Mouse (Mus musculus) G1E (cell line): ENCODE measurements around the gene Gm572. TPM values are rescaled to one million over a fixed set of nuclear protein-coding genes. Genes with fewer than 3 reads are reported as not detected.

Experiments
- ATAC-seq: 2 replicates; pipeline ENCODE4 v1.8.0; 2016; ENCODE audit warnings: mild to moderate bottlenecking; ENCODE audit not compliant: insufficient number of reproducible peaks, poor library complexity, low FRiP score, severe bottlenecking; ENCODE audit errors: extremely low read depth
- DNase-seq: peaks from one replicate; pipeline ENCODE4 v3.0.0; 2012; ENCODE audit warnings: low spot score
- H3K27me3 ChIP-seq: 2 replicates; pipeline ENCODE4 v1.6.1; 2012; ENCODE audit warnings: mild to moderate bottlenecking, low read length, inconsistent platforms; ENCODE audit not compliant: insufficient read depth
- H3K36me3 ChIP-seq: replicated peaks from 2 replicates; pipeline ENCODE3; 2012; ENCODE audit warnings: mild to moderate bottlenecking, inconsistent platforms
- H3K4me1 ChIP-seq: 2 replicates; pipeline ENCODE4 v1.6.1; 2012; ENCODE audit warnings: low read depth, low read length, inconsistent platforms, mixed read lengths; ENCODE audit not compliant: insufficient read depth
- H3K4me3 ChIP-seq: 2 replicates; pipeline ENCODE4 v1.5.1; 2012; ENCODE audit warnings: low read depth, mild to moderate bottlenecking, inconsistent platforms, low read length, moderate library complexity, mixed read lengths
- H3K9me3 ChIP-seq: replicated peaks from 2 replicates; pipeline ENCODE4 v1.6.1; 2012; ENCODE audit warnings: inconsistent platforms
- CTCF ChIP-seq: IDR thresholded peaks from 2 replicates; pipeline ENCODE4 v1.5.1; 2012; ENCODE audit warnings: low read depth, low read length, inconsistent platforms, mixed read lengths
- GATA1 ChIP-seq: IDR thresholded peaks from 2 replicates; pipeline ENCODE4 v1.6.1; 2012; ENCODE audit warnings: borderline replicate concordance, low read length, inconsistent platforms, mixed read lengths
- GATA2 ChIP-seq: IDR thresholded peaks from 2 replicates; pipeline ENCODE4 v1.6.1; 2012; ENCODE audit warnings: low read depth, low read length, inconsistent platforms, borderline replicate concordance
- POLR2AphosphoS5 ChIP-seq: IDR thresholded peaks from 2 replicates; pipeline ENCODE4 v1.6.1; 2012; ENCODE audit warnings: low read depth, low read length, inconsistent platforms; ENCODE audit not compliant: insufficient replicate concordance
- TAL1 ChIP-seq: conservative IDR thresholded peaks from 2 replicates; pipeline ENCODE4 v1.6.1; 2012; ENCODE audit warnings: low read depth, low read length, inconsistent platforms, mixed read lengths
- polyA plus RNA-seq: library from polyadenylated mRNA; stranded (reverse); fragments of >175 nt; gene quantifications from 2 replicates; pipeline ENCODE4 v1.2.3, GENCODE M21; 2012
- total RNA-seq, 2 experiments: library from RNA; stranded (forward) in 1 of 2; stranded (reverse) in 1 of 2; fragments of 200-1000 nt in 1 of 2; fragments of >200 nt in 1 of 2; fragmentation: Nextera tagmentation in 1 of 2; gene quantifications; 2 replicates each; pipeline ENCODE4 v1.2.3; 2014 to 2017

Gm572 gene
- total and polyA plus RNA-seq, 3 experiments, result not detected

DNA sequence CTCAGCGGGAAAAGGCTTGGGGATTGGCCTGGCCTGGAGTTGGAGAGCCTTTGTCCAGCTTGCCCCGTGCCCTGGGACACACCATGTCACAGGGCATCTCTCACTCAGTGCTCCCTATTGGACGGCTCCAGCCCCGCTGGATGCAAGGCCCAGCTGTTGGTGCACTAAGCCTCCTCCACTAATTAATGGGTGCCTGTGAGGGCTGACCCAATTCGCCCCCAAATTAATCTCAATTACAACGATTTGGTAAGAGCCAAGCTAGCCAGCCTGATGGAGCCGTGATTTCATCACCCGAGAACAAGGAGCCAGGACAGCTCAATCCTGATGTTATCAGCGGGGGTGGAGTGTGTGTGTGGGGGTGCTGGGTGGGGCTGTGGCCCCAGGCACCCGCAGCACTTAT lies 69.5 kb downstream of the Gm572 start:
- H3K9me3 ChIP-seq, result no peaks in the 10 kb centered on the region
- H3K36me3 ChIP-seq, result no peaks in the 10 kb centered on the region
- TF ChIP-seq POLR2AphosphoS5 (no peak), CTCF (no peak)
- no peak for DNase-seq
- no peak for ATAC-seq
- H3K27me3 ChIP-seq, result peaks cover 22% of the 10 kb centered on the region; the same call in 1 of the 2 replicates
- 0 out of 2 replicates have a peak, but pooled peaks cover 5% of the 10 kb centered on the region for H3K4me1 ChIP-seq
- no peak overlapping the region for H3K4me3 ChIP-seq

DNA sequence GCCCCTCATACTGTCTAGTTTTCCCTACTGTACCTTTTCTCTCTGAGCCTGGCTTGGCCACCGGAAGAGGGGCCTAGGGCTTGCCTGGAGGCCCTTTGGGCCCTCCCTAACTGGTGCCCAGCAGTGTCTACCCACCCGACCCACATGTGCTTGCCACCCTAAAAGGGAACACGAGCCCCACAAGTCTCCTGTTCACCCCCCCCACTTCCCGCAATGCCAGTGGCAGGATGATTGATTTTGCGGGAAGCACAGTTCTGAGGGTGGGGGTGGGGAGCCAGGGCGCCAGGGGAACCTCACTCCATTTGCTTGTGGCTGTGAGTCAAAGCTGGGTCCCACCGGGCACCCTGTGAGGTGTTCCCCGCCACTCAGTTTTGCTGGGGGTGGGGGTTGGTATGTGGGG lies 70.9 kb downstream of the Gm572 start:
- DNase-seq (no peak), ATAC-seq (no peak)
- peaks cover 22% of the 10 kb centered on the region; the same call in 1 of the 2 replicates for H3K27me3 ChIP-seq
- no peaks in the 10 kb centered on the region for H3K9me3 ChIP-seq
- H3K4me3 ChIP-seq, result no peak overlapping the region
- 0 out of 2 replicates have a peak, but pooled peaks cover 5% of the 10 kb centered on the region for H3K4me1 ChIP-seq
- H3K36me3 ChIP-seq, result no peaks in the 10 kb centered on the region
- TF ChIP-seq GATA1, result no peak

DNA sequence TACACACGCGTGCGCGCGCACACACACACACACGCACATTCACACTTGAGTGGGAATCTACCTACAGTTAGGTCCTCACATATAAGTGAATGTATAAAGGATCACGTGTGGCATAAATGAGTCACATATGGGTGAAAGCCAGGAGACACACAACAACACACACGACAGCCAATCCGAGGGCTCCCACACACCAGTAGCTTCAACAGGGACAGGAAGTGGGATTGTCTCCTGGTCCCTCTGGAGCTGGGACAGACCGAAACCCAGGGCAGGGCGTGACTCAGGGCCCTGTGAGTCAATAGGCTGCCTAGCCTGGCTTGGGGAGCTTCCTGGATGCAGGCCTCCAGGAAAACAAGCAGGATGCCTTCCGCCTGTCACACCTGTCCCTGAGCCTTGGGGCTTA lies 71.6 kb downstream of the Gm572 start:
- H3K36me3 ChIP-seq, result no peaks in the 10 kb centered on the region
- no peak for DNase-seq
- no peak for ATAC-seq
- H3K27me3 ChIP-seq, result peaks cover 23% of the 10 kb centered on the region; the same call in 1 of the 2 replicates
- TF ChIP-seq GATA2, result no peak
- TF ChIP-seq POLR2AphosphoS5, result no peak
- TF ChIP-seq GATA1, result no peak
- TF ChIP-seq CTCF, result no peak
- TF ChIP-seq TAL1, result no peak
- H3K4me3 ChIP-seq, result no peak overlapping the region
- H3K4me1 ChIP-seq, result 0 out of 2 replicates have a peak, but pooled peaks cover 5% of the 10 kb centered on the region
- no peaks in the 10 kb centered on the region for H3K9me3 ChIP-seq

DNA sequence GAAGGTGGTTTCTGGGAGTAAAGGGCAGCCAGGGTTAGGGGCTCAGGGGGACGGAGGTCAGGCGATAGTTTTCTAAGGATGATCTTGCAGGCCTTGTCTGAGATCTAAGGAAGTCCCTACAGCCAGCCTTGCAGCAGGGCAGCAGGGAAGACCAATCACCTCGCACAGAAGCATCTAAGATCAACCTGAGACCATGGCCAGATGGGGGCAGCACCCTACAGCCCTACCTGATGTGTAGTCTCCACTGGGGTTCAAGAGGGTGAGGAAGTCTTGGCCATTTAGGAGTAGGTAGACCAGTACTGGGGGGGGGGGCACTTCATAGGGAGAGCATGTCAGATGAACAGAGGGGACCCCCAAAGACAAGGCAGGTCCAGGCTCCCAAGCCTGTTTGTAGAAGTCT lies 72.3 kb downstream of the Gm572 start:
- DNase-seq (no peak), ATAC-seq (no peak)
- no peak overlapping the region for H3K4me3 ChIP-seq
- TF ChIP-seq GATA1, result no peak
- TF ChIP-seq GATA2, result no peak
- TF ChIP-seq POLR2AphosphoS5, result no peak
- TF ChIP-seq CTCF, result no peak
- no peak for TF ChIP-seq TAL1
- H3K9me3 ChIP-seq, result no peaks in the 10 kb centered on the region
- peaks cover 24% of the 10 kb centered on the region; the same call in 1 of the 2 replicates for H3K27me3 ChIP-seq
- 0 out of 2 replicates have a peak, but pooled peaks cover 3% of the 10 kb centered on the region for H3K4me1 ChIP-seq
- H3K36me3 ChIP-seq, result no peaks in the 10 kb centered on the region

Other genes with a start within 250 kb of the Gm572 start
- 35.9 and 42.1 TPM in 2 replicates for gene Ubiad1, start 198.5 kb upstream of the Gm572 start, total RNA-seq (2014; fragmentation: Nextera tagmentation)
- gene Ubiad1, start 198.5 kb upstream of the Gm572 start, total RNA-seq (2017), result 15.7 and 16.8 TPM in 2 replicates
- 16.3 and 18.1 TPM in 2 replicates for gene Ubiad1, start 198.5 kb upstream of the Gm572 start, polyA plus RNA-seq
- 35.1 and 41.7 TPM in 2 replicates for gene Mtor, start 194.7 kb upstream of the Gm572 start, total RNA-seq (2014; fragmentation: Nextera tagmentation)
- gene Mtor, start 194.7 kb upstream of the Gm572 start, total RNA-seq (2017), result 11.7 and 13.8 TPM in 2 replicates
- gene Mtor, start 194.7 kb upstream of the Gm572 start, polyA plus RNA-seq, result 8.9 and 11.3 TPM in 2 replicates
- not detected in 2 replicates for gene Angptl7, start 142.9 kb upstream of the Gm572 start, total RNA-seq (2014; fragmentation: Nextera tagmentation)
- 0.05 TPM in 1 of 2 replicates, not detected in the other for gene Angptl7, start 142.9 kb upstream of the Gm572 start, total RNA-seq (2017)
- not detected in 2 replicates for gene Angptl7, start 142.9 kb upstream of the Gm572 start, polyA plus RNA-seq
- gene Exosc10, start 84.9 kb upstream of the Gm572 start, total RNA-seq (2014; fragmentation: Nextera tagmentation), result 133 and 151 TPM in 2 replicates
- 78.0 and 79.7 TPM in 2 replicates for gene Exosc10, start 84.9 kb upstream of the Gm572 start, total RNA-seq (2017)
- gene Exosc10, start 84.9 kb upstream of the Gm572 start, polyA plus RNA-seq, result 48.8 and 55.9 TPM in 2 replicates
- gene Srm, start 51.8 kb upstream of the Gm572 start, total RNA-seq (2014; fragmentation: Nextera tagmentation), result 328 and 436 TPM in 2 replicates
- 37.8 and 39.5 TPM in 2 replicates for gene Srm, start 51.8 kb upstream of the Gm572 start, total RNA-seq (2017)
- gene Srm, start 51.8 kb upstream of the Gm572 start, polyA plus RNA-seq, result 379 and 407 TPM in 2 replicates
- 16.5 and 18.1 TPM in 2 replicates for gene Masp2, start 40.8 kb upstream of the Gm572 start, total RNA-seq (2014; fragmentation: Nextera tagmentation)
- 2.3 and 2.9 TPM in 2 replicates for gene Masp2, start 40.8 kb upstream of the Gm572 start, total RNA-seq (2017)
- gene Masp2, start 40.8 kb upstream of the Gm572 start, polyA plus RNA-seq, result 0.57 and 0.69 TPM in 2 replicates
- gene Tardbp, start 16.3 kb upstream of the Gm572 start, total RNA-seq (2014; fragmentation: Nextera tagmentation), result 296 and 308 TPM in 2 replicates
- 465 and 649 TPM in 2 replicates for gene Tardbp, start 16.3 kb upstream of the Gm572 start, total RNA-seq (2017)
- 26.7 and 59.3 TPM in 2 replicates for gene Tardbp, start 16.3 kb upstream of the Gm572 start, polyA plus RNA-seq
- not detected in 2 replicates for gene Casz1, start 161.1 kb downstream of the Gm572 start, total RNA-seq (2014; fragmentation: Nextera tagmentation)
- 0.17 and 0.27 TPM in 2 replicates for gene Casz1, start 161.1 kb downstream of the Gm572 start, total RNA-seq (2017)
- gene Casz1, start 161.1 kb downstream of the Gm572 start, polyA plus RNA-seq, result 0.02 TPM in 1 of 2 replicates, not detected in the other